Mouse (Mus musculus) midbrain, embryonic 15.5 days (tissue): ENCODE measurements around the gene Saxo2. TPM values are rescaled to one million over a fixed set of nuclear protein-coding genes. Genes with fewer than 3 reads are reported as not detected.

Source experiments
- ATAC-seq: fragments of 200-750 bp; cut with Nextera tagmentation; replicated peaks from 2 replicates; pipeline ENCODE4 v1.8.0; 2017; ENCODE audit warnings: moderate TSS enrichment
- H3K27ac ChIP-seq: fragments of 300-500 bp; sonication (generic); 2 replicates; pipeline ENCODE4 v1.5.1; 2015; ENCODE audit warnings: mild to moderate bottlenecking, inconsistent platforms
- H3K27me3 ChIP-seq: fragments of 300-500 bp; sonication (generic); replicated peaks from 2 replicates; pipeline ENCODE4 v1.6.1; 2015; ENCODE audit warnings: inconsistent platforms
- H3K36me3 ChIP-seq: fragments of 300-500 bp; sonication (generic); replicated peaks from 2 replicates; pipeline ENCODE4 v1.6.1; 2015; ENCODE audit warnings: inconsistent platforms
- H3K4me1 ChIP-seq: fragments of 300-500 bp; sonication (generic); 2 replicates; pipeline ENCODE4 v1.6.1; 2015; ENCODE audit warnings: inconsistent platforms
- H3K4me2 ChIP-seq: fragments of 300-500 bp; sonication (generic); 2 replicates; pipeline ENCODE4 v1.6.1; 2015; ENCODE audit warnings: inconsistent platforms, mild to moderate bottlenecking, moderate library complexity
- H3K4me3 ChIP-seq: fragments of 300-500 bp; sonication (generic); 2 replicates; pipeline ENCODE4 v1.5.1; 2015; ENCODE audit warnings: mild to moderate bottlenecking, inconsistent platforms
- H3K9ac ChIP-seq: fragments of 300-500 bp; sonication (generic); 2 replicates; pipeline ENCODE4 v1.6.1; 2015; ENCODE audit warnings: mild to moderate bottlenecking, inconsistent platforms
- H3K9me3 ChIP-seq: fragments of 300-500 bp; sonication (generic); 2 replicates; pipeline ENCODE4 v1.6.1; 2016; ENCODE audit warnings: inconsistent platforms
- WGBS: fragments of 180-500 bp; shearing (Covaris S2); methylation state at CpG from one replicate; pipeline ENCODE4 v1.1.7; 2015; ENCODE audit warnings: mixed read lengths; 5-methylcytosine and 5-hydroxymethylcytosine counted together
- polyA plus RNA-seq: library from polyadenylated mRNA; unstranded; fragments of >200 nt; fragmentation: Nextera tagmentation; extraction: Ambion mirVana; gene quantifications from 2 replicates; pipeline ENCODE4 v1.2.1, GENCODE M21; 2015

Saxo2 gene
- 28.2 and 30.4 TPM in 2 replicates for polyA plus RNA-seq

DNA sequence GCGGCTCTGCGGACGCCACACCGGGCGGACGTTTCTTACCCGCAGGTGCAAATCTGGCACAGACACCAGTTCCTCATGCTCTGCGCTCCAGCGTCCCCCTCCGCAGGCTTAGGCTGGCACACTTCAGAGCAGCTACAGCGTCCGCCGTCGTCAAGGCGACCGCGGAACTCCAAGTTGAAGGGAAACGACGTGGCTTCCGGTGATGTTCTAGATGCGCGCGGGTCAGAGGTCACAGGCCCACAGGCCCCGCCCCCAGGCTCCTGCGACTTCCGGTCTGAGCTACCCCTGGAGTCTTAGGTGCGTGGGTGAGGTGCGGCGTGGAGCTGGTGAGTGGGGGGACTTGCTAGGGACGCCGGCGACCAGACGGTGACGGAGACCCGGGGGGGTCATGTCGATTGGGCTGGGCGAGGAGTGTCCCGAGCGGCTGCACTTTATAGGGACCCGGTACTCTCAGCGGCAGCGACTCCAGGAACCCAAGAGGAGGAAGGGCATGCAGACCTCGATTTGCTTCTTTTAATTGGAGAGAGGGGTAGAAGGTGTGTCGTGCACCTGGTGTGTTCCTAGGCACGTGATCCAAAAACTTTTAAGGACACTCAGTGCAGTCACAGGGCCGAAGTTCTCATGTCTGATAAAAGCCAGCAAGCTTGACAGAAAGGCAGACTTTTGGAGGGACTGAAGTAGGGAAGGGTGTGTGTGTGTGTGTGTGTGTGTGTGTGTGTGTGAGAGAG lies at the start of gene Saxo2, which contains the start of gene Efl1:
Gene Saxo2, minus strand, starts transcription at position 176 of the 728 bp plus-strand sequence.
Gene Efl1, plus strand, starts transcription at position 262 of the 728 bp plus-strand sequence.
- peaks cover 23% of the 10 kb centered on the region for H3K4me1 ChIP-seq

DNA sequence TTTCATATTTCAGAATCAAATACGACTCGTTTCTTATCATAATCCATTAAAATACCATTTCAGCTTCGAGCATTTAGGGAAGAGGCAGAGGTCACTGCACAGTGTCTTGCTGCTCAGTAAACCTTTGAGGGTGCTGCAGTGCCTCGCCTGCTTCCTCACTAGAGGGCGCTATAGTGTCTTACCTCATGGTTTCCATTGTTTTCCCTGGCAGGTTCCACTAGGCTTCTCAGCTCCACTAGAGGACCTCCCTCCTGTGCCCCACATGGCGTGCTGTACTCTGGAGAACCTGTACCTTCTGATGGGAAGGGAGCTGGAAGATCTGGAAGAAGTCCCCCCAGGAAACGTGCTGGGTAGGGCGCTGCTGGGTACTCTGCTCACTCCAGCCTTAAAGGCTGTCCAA lies 49.3 kb upstream of the Saxo2 start:
- no peaks in the 10 kb centered on the region for H3K27me3 ChIP-seq
- H3K4me2 ChIP-seq: no peak overlapping the region
- 77% methylated on average over 8 of the region's 8 CpGs for whole genome bisulfite sequencing
- H3K9me3 ChIP-seq: no peaks in the 10 kb centered on the region
- peaks cover 14% of the 10 kb centered on the region for H3K36me3 ChIP-seq
- ATAC-seq: no peak
- no peak overlapping the region for H3K27ac ChIP-seq
- no peak overlapping the region for H3K9ac ChIP-seq
- H3K4me3 ChIP-seq: no peak overlapping the region
- no peaks in the 10 kb centered on the region for H3K4me1 ChIP-seq

More for the DNA sequence above, at the start of gene Saxo2, which contains the start of gene Efl1:
- no peak within 1 kb of the TSS for H3K27ac ChIP-seq
- WGBS: under 1% methylated on average over 46 of the region's 46 CpGs
- peak; percentile 100 for ATAC-seq
- no peaks in the 10 kb centered on the region for H3K9me3 ChIP-seq
- no peaks in the 10 kb centered on the region for H3K27me3 ChIP-seq
- H3K36me3 ChIP-seq: no peaks in the 10 kb centered on the region
- peak within 1 kb of the TSS; percentile 50 for H3K4me3 ChIP-seq
- H3K4me2 ChIP-seq: peak within 1 kb of the TSS; percentile 47
- H3K9ac ChIP-seq: peak within 1 kb of the TSS; percentile 48

DNA sequence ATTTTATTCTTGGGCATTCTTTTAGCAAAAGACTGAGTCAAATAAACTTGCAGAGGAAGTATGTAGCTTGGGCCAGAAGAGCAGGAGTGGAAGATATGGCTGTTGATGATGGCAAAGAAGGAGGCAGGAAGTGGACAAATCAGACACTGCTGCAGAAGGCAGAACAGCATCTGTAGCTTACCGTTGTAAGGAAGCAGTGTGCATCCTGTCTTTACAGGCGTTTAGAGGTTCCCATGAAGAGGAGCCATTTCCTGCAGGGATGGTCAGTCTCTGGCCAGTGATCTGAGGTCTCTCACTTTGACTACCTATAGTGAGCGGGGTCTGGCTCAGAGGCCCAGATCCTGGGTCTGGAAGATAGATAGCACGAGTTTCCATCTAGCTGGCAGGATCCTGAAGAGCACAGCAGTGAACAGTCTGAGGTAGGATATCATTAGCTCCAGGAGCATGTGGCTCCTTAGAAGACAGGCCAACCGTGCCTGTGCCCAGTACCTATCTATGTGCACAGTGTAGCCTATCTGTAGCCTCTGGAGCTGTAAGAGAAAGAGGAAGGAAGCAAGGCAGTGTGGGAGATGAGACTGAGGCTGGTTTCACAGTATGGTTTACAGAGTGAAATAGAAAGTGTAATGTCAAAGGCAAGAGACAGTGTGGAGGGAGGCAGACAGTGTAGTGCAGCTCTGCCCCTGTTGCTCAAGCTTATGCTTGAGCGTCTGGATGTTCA lies 42.9 kb upstream of the Saxo2 start:
- no peaks in the 10 kb centered on the region for H3K27me3 ChIP-seq
- no peak overlapping the region for H3K4me3 ChIP-seq
- H3K4me2 ChIP-seq: no peak overlapping the region
- H3K9me3 ChIP-seq: no peaks in the 10 kb centered on the region
- no peak overlapping the region for H3K9ac ChIP-seq
- no peak for ATAC-seq
- peaks cover 12% of the 10 kb centered on the region for H3K36me3 ChIP-seq
- H3K27ac ChIP-seq: no peak overlapping the region
- no peaks in the 10 kb centered on the region for H3K4me1 ChIP-seq
- 91% methylated on average over 6 of the region's 6 CpGs for WGBS

DNA sequence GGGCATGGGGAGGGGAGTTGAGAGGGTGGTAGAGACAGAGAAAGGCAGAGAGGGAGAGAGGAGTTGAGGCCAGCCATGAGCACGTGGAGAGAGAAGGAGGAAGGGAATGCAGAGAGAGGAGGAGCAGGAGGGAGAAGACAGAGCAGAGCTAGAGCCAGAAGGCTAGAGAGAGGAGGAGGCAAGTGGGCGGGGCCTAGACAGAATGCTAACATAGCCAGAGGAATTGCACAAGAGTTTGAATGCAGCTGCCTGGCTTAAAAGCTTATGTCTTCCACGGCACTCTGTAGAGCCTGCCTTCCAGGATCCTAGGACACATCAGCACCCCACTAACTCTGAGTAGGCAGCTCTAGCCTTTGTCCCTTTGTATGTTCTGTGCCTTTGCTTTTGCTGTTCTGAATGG lies 40.4 kb upstream of the Saxo2 start:
- Histone ChIP-seq H3K4me1 (no peaks in the 10 kb centered on the region), H3K4me3 (no peak overlapping the region), H3K27me3 (no peaks in the 10 kb centered on the region), H3K4me2 (no peak overlapping the region), H3K36me3 (peaks cover 13% of the 10 kb centered on the region), H3K27ac (no peak overlapping the region), H3K9ac (no peak overlapping the region), H3K9me3 (no peaks in the 10 kb centered on the region)
- ATAC-seq: 0 out of 2 replicates have a peak, but pooled peaks have one; percentile 37
- WGBS: 50% methylated on average over 3 of the region's 3 CpGs

DNA sequence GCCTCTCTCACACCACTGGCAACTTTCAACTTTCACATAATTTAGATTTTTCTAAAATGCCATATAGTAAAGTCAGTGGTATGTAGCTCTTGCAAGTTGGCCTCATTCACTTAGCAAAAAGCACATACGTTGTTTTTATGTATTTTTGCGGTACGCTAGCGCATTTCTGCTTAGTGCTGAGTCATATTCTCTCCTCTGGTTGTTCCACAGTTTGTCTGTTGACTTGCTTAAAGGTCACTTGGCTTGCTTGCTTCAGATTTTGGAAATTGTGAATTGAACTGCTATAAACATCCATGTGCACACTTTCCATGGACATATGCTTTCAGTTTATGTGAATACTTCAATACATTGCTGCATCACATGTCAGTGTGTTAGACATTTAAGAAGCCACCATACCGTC lies 31.6 kb upstream of the Saxo2 start:
- Histone ChIP-seq H3K27ac (no peak overlapping the region), H3K4me1 (no peaks in the 10 kb centered on the region), H3K36me3 (0 out of 2 replicates have a peak, but pooled peaks cover 7% of the 10 kb centered on the region), H3K4me2 (no peak overlapping the region), H3K4me3 (no peak overlapping the region), H3K9ac (no peak overlapping the region), H3K9me3 (no peaks in the 10 kb centered on the region), H3K27me3 (no peaks in the 10 kb centered on the region)
- ATAC-seq: no peak
- 93% methylated on average over 5 of the region's 5 CpGs for WGBS

DNA sequence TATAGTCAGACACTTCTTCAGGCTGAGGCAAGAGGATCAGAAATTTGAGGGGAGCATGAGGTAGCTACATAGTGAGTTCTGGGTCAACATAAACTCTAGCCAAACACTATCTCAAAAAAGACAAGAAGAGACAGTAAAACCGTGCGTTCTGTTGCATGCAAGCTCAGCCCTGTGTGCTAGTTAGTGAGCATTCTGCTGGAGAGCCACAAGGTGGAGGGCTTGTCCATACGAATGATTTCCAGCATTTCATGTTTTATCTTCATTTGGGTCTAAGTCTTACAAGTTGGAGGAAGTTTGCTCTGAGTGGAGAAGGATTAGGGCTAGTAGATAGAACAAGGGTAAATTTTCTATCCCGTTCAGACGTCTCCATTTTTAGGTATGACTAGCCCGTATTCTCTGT lies 28.5 kb upstream of the Saxo2 start:
- Histone ChIP-seq H3K36me3 (peaks cover 6% of the 10 kb centered on the region; the same call in 1 of the 2 replicates), H3K9ac (no peak overlapping the region), H3K9me3 (no peaks in the 10 kb centered on the region), H3K4me1 (no peaks in the 10 kb centered on the region), H3K4me3 (no peak overlapping the region), H3K4me2 (no peak overlapping the region), H3K27me3 (no peaks in the 10 kb centered on the region), H3K27ac (no peak overlapping the region)
- 90% methylated on average over 6 of the region's 6 CpGs for WGBS
- ATAC-seq: peak; percentile 50; the same call in 1 of the 2 replicates

DNA sequence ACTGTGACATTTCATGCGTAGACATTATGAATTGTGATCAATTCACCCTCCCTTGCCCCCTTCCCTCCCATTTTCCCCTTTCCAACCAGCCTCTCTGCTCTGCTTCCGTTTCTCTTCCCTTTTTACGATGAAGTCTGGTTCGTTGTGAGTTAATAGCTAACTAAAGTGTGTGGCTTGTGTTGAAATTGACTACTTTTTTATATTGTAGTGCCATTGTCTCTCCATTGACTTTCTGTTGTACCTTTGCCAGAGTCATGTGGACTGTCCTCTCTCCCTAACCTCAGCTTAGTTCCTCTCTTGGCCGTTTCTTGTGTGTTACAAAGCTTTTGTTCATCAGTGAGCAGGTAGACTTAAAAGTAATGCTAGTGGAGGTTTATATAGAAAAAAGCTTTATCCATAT lies 27.7 kb upstream of the Saxo2 start:
- no peak overlapping the region for H3K27ac ChIP-seq
- H3K4me3 ChIP-seq: no peak overlapping the region
- 93% methylated on average over 5 of the region's 5 CpGs for WGBS

DNA sequence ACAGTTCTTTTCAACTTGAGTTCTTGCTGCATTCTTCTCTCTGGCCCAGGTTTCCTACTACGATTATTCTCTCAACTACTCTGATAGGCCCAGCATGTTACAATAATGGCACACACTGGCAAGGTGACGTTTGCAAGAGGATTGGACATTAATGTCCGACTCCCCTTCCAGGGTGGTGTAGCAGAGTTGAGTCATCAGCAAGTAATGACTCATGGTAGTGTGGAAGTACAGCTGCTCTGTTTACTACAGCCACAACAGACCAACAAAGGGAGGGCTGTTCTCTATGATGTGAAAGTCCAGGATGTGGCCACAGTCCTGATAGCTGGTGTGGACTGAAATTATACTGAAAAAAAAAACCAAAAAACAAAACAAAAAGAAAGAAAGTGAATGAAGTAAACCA lies 16.3 kb upstream of the Saxo2 start:
- Histone ChIP-seq H3K4me2 (no peak overlapping the region), H3K9ac (no peak overlapping the region), H3K36me3 (peaks cover 15% of the 10 kb centered on the region), H3K27me3 (no peaks in the 10 kb centered on the region), H3K9me3 (no peaks in the 10 kb centered on the region), H3K4me3 (no peak overlapping the region), H3K27ac (no peak overlapping the region), H3K4me1 (no peaks in the 10 kb centered on the region)
- WGBS: 93% methylated on average over 3 of the region's 3 CpGs
- ATAC-seq: no peak

More for the DNA sequence above, 27.7 kb upstream of the Saxo2 start:
- no peak overlapping the region for H3K9ac ChIP-seq
- H3K4me2 ChIP-seq: no peak overlapping the region
- H3K36me3 ChIP-seq: peaks cover 9% of the 10 kb centered on the region; the same call in 1 of the 2 replicates
- H3K9me3 ChIP-seq: no peaks in the 10 kb centered on the region
- no peaks in the 10 kb centered on the region for H3K4me1 ChIP-seq
- no peaks in the 10 kb centered on the region for H3K27me3 ChIP-seq
- no peak for ATAC-seq

DNA sequence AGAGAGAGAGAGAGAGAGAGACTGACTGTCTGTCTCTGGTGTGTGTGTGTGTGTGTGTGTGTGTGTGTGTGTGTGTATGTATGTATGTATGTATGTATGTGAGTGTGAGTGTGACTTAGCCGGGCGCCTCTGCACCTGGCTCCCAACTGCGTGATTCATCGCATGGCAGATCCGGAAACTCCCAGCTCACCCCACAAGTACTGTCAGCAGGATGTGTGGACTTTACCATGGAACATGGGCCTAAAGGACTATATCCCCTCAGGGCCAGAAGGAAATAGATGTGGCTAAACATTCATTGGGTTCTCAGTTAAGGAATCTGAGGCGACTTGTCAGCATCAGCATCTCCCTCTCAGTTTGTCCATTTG lies 735 bp upstream of the Saxo2 start:
- Histone ChIP-seq H3K4me2 (peak overlapping the region; percentile 47), H3K4me1 (peaks cover 23% of the 10 kb centered on the region), H3K4me3 (peak overlapping the region; percentile 50), H3K9ac (peak overlapping the region; percentile 48), H3K9me3 (no peaks in the 10 kb centered on the region), H3K27ac (no peak overlapping the region), H3K27me3 (no peaks in the 10 kb centered on the region), H3K36me3 (no peaks in the 10 kb centered on the region)
- peak; percentile 7; the same call in 1 of the 2 replicates for ATAC-seq
- 32% methylated on average over 6 of the region's 6 CpGs for WGBS

DNA sequence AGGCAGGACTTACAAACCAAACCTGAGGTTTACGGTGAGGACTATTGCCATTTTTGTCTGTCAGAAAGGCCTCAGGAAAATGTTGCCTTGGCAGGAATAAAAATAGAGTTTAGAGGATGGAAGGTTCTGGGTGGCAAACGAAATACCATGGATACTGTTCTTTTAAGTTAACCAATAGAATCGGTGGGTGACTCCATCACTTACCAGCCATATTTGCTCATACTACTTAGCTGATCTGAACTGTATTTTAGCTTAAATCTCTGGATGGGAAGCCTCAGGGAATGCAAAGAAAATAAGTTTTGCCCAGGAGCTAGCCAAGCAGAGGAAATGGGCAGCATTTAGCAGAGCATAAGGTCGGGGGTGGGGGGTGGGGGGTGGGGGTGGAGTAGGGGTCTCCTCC lies 419 bp downstream of the Saxo2 start:
- H3K36me3 ChIP-seq: no peaks in the 10 kb centered on the region
- no peaks in the 10 kb centered on the region for H3K9me3 ChIP-seq
- WGBS: 34% methylated on average over 4 of the region's 4 CpGs
- peak overlapping the region; percentile 47 for H3K4me2 ChIP-seq
- H3K4me3 ChIP-seq: peak overlapping the region; percentile 50
- no peak for ATAC-seq
- peak overlapping the region; percentile 48 for H3K9ac ChIP-seq
- no peaks in the 10 kb centered on the region for H3K27me3 ChIP-seq
- H3K4me1 ChIP-seq: peaks cover 23% of the 10 kb centered on the region
- H3K27ac ChIP-seq: no peak overlapping the region

DNA sequence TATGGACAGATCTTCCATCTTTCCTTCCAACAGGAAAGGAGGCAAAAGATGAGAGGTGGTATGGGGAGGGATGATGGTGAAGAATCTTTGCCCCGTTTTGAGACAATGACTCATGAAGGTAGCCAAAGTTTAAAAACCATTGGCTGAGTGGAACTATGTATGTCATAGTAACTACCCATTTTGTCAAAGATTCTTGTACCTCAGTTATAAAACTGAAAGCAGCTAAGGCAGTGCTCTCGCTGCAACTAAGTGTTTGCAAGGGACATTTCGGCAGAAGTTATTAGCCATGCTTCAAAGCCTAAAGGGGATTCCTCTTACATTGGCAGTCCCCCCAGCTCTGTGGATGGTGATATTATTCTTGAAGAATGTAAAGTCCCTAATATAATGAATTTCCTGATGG lies 1.1 kb downstream of the Saxo2 start:
- 87% methylated on average over 3 of the region's 3 CpGs for WGBS
- H3K27me3 ChIP-seq: no peaks in the 10 kb centered on the region
- H3K4me3 ChIP-seq: no peak overlapping the region
- no peak for ATAC-seq
- no peak overlapping the region for H3K9ac ChIP-seq
- no peak overlapping the region; the same call in 1 of the 2 replicates for H3K4me2 ChIP-seq
- no peaks in the 10 kb centered on the region for H3K9me3 ChIP-seq
- H3K36me3 ChIP-seq: no peaks in the 10 kb centered on the region
- H3K4me1 ChIP-seq: peaks cover 23% of the 10 kb centered on the region
- no peak overlapping the region for H3K27ac ChIP-seq

DNA sequence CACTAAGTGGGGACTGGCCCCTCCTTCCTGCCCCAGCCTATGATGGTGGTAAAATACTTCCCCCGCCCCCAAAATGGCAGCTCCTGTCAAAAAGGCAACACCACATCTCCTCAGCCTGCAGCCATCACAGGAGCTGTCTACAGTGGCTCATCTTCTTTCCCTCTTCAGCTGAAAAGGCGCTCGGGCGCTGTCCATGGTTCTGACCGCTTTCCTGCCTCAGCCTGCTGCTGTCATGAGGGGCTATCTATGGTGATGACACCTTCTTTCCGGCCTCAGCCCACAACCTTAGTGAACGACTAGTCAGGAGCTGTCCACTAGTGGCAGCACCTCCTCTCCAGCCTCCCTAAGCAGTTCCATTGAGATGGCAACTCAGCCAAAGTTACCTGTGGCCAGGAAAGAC lies 23.0 kb downstream of the Saxo2 start:
- no peak for ATAC-seq
- no peak overlapping the region for H3K4me3 ChIP-seq
- H3K27ac ChIP-seq: no peak overlapping the region
- 25% methylated on average over 7 of the region's 7 CpGs for WGBS
- H3K36me3 ChIP-seq: no peaks in the 10 kb centered on the region
- H3K4me1 ChIP-seq: no peaks in the 10 kb centered on the region
- H3K4me2 ChIP-seq: no peak overlapping the region
- no peaks in the 10 kb centered on the region for H3K27me3 ChIP-seq
- no peaks in the 10 kb centered on the region for H3K9me3 ChIP-seq
- H3K9ac ChIP-seq: no peak overlapping the region
